Mouse (Mus musculus) megakaryocyte, embryonic 14.5 days (primary cell): ENCODE measurements at regions not wholly inside any gene's neighbourhood (a gene's known extent, or its start where the extent isn't known, plus 50 kb on each side); places are given as distances from the start of the nearest gene placed in this dataset.

Source experiments
- FLI1 ChIP-seq: IDR thresholded peaks from 2 replicates; pipeline ENCODE4 v1.6.1; 2012; ENCODE audit warnings: low read length, inconsistent platforms, mixed read lengths
- GATA1 ChIP-seq: IDR thresholded peaks from 3 replicates; pipeline ENCODE4 v1.6.1; 2012; ENCODE audit warnings: mixed read lengths, low read length, inconsistent platforms, borderline replicate concordance

DNA sequence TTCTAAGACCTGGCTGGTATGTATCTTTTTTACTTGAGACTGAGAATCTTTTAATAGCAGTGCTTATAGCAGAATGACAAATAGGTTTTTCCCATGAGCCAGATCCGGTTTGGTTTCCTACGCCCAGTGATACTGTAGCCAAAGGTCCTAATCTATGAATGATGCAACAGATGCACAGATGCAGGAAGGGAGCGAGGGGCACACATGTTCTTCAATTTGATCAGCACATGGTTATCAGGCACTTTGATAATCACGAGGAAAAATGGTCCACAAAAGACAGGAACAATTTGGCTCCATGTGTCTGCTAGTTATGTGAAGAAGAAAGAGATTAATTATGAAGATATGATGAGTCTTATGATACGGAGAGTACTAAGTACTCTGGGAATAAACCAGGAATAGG, 160.3 kb downstream of the Tmx1 start:
- TF ChIP-seq FLI1 (no peak), GATA1 (no peak)
